Mouse (Mus musculus): Measurements from ENCODE around the gene Ttc39a. TPM values are rescaled to one million over a fixed set of nuclear protein-coding genes. Genes with fewer than 3 reads are reported as not detected.

The Ttc39a gene
- total RNA-seq, 2 experiments from 2014 or later: 3.1 TPM

Other genes starting within 250 kb of the Ttc39a start
- gene Osbpl9, start 204.4 kb upstream of the Ttc39a start, total RNA-seq (2021): 10 to 100 TPM; 54.6 to 62.8 TPM
- gene Calr4, start 172.1 kb upstream of the Ttc39a start, total RNA-seq (2021): under 1 TPM; 0.36 to 0.94 TPM
- gene Eps15, start 126.4 kb upstream of the Ttc39a start, total RNA-seq (2021): 100 to 1,000 TPM; 184 to 202 TPM
- 100 to 1,000 TPM; 207 to 216 TPM for gene Rnf11, start 78.1 kb downstream of the Ttc39a start, total RNA-seq (2021)
- gene 4930522H14Rik, start 124.7 kb downstream of the Ttc39a start, total RNA-seq (2021): not detected